Mouse (Mus musculus) lung, postnatal 0 days (tissue): ENCODE data around the gene Fzd7. TPM values are rescaled to one million over a fixed set of nuclear protein-coding genes. Genes with fewer than 3 reads are reported as not detected.

Experiments used
- ATAC-seq: fragments of 200-750 bp; cut with Nextera tagmentation; 2 replicates; pipeline ENCODE4 v1.8.0; 2017; ENCODE audit warnings: moderate library complexity
- DNase-seq: peaks from one replicate; pipeline ENCODE4 v3.0.0-alpha.2; 2016; ENCODE audit warnings: low spot score
- H3K27ac ChIP-seq: fragments of 300-500 bp; sonication (generic); 2 replicates; pipeline ENCODE4 v1.5.1; 2014; ENCODE audit warnings: antibody characterized with exemption, mild to moderate bottlenecking, low read length, mixed read lengths
- H3K27me3 ChIP-seq: fragments of 300-500 bp; sonication (generic); replicated peaks from 2 replicates; pipeline ENCODE4 v1.6.1; 2014; ENCODE audit warnings: low read length, mixed read lengths; ENCODE audit not compliant: insufficient read depth
- H3K36me3 ChIP-seq: fragments of 300-500 bp; sonication (generic); 2 replicates; pipeline ENCODE4 v1.6.1; 2014; ENCODE audit warnings: low read length, mixed read lengths; ENCODE audit not compliant: insufficient read depth
- H3K4me1 ChIP-seq: fragments of 300-500 bp; sonication (generic); 2 replicates; pipeline ENCODE4 v1.6.1; 2014; ENCODE audit warnings: antibody characterized with exemption, low read depth, low read length, mixed read lengths; ENCODE audit not compliant: insufficient read depth
- H3K4me2 ChIP-seq: fragments of 300-500 bp; sonication (generic); replicated peaks from 2 replicates; pipeline ENCODE4 v1.6.1; 2014; ENCODE audit warnings: low read depth, mild to moderate bottlenecking, low read length, moderate library complexity, mixed read lengths
- H3K4me3 ChIP-seq: fragments of 300-500 bp; sonication (generic); 2 replicates; pipeline ENCODE4 v1.5.1; 2014; ENCODE audit warnings: low read depth, low read length
- H3K9ac ChIP-seq: fragments of 300-500 bp; sonication (generic); replicated peaks from 2 replicates; pipeline ENCODE4 v1.6.1; 2014; ENCODE audit warnings: low read depth, mild to moderate bottlenecking
- H3K9me3 ChIP-seq: fragments of 300-500 bp; sonication (generic); 2 replicates; pipeline ENCODE4 v1.6.1; 2016; ENCODE audit warnings: low read length, mixed read lengths
- CTCF ChIP-seq: IDR thresholded peaks from 2 replicates; pipeline ENCODE4 v1.5.1; 2016; ENCODE audit warnings: antibody characterized with exemption, mild to moderate bottlenecking
- EP300 ChIP-seq: IDR thresholded peaks from 2 replicates; pipeline ENCODE4 v1.6.1; 2016; ENCODE audit warnings: antibody characterized with exemption, mild to moderate bottlenecking, control low read depth
- WGBS: fragments of 180-500 bp; shearing (Covaris S2); extraction: QIAGEN DNeasy Blood & Tissue Kit; methylation state at CpG from one replicate; pipeline ENCODE4 v1.1.7; 2014; 5-methylcytosine and 5-hydroxymethylcytosine counted together
- polyA plus RNA-seq: library from polyadenylated mRNA; unstranded; fragments of >200 nt; fragmentation: Nextera tagmentation; extraction: Ambion mirVana; gene quantifications from 2 replicates; pipeline ENCODE4 v1.2.1, GENCODE M21; 2015

Gene Fzd7
- polyA plus RNA-seq, 1 experiment from 2014 or later, result 7.1 TPM

- H3K27me3 ChIP-seq, result no peaks in the 10 kb centered on the region
- peaks cover 10% of the 10 kb centered on the region; the same call in 1 of the 2 replicates for H3K4me1 ChIP-seq
- no peaks in the 10 kb centered on the region for H3K9me3 ChIP-seq
- TF ChIP-seq EP300 (peak; percentile 63), CTCF (no peak)
- peak; percentile 91 for ATAC-seq
- H3K36me3 ChIP-seq, result no peaks in the 10 kb centered on the region
- peak within 1 kb of the TSS; percentile 87 for H3K27ac ChIP-seq
- WGBS, result 6% methylated on average over 25 of the region's 25 CpGs
- H3K9ac ChIP-seq, result no peak within 1 kb of the TSS
- DNase-seq, result peak; percentile 95
- peak within 1 kb of the TSS; percentile 57 for H3K4me2 ChIP-seq
- H3K4me3 ChIP-seq, result peak within 1 kb of the TSS; percentile 29; the same call in 1 of the 2 replicates
These were observed 34.0 kb downstream of the Fzd7 start, which contains the start of gene Gm973 for GRCm38 (mm10) chr1:59516026-59516917. TSS of gene Gm973 (plus strand) at chr1:59516264.

DNA sequence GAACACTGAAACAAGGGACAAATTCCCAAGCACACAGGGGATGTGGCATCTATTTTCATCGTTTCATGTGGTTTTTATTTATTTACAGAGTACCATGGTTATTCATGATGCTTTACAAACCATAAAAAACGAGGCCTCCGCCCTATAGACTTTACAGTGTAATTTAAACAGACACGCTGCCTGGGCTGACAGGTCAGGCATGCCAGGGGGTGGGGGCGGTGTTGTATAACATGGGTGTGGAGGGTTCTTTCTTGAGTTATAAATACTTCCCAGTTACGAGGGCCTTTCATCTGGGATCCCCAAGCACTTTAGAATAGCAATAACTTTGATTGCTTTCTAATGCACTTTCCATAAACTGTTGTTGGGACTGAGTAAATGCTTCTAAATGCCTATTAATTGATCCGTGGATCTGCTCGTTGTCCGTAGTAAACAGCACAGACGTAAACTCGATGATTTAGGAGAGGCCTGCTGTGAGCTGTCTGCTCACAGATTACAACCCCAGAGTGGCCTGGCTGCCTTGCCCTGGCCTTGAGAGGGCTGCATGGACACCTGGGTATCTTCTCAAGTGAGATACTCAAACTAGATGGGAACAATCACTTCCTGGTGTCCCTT lies 38.1 kb downstream of the Fzd7 start:
- H3K4me1 ChIP-seq, result peaks cover 12% of the 10 kb centered on the region; the same call in 1 of the 2 replicates
- H3K4me3 ChIP-seq, result no peak overlapping the region
- WGBS, result 32% methylated on average over 11 of the region's 11 CpGs

GRCm38 (mm10) chr1:59522456-59522855 lies 40.2 kb downstream of the Fzd7 start:
- Histone ChIP-seq H3K36me3 (no peaks in the 10 kb centered on the region), H3K4me2 (no peak overlapping the region), H3K4me1 (0 out of 2 replicates have a peak, but pooled peaks cover 2% of the 10 kb centered on the region), H3K27me3 (no peaks in the 10 kb centered on the region), H3K9me3 (no peaks in the 10 kb centered on the region), H3K9ac (no peak overlapping the region), H3K4me3 (no peak overlapping the region), H3K27ac (no peak overlapping the region)
- DNase-seq (no peak), ATAC-seq (no peak)
- TF ChIP-seq CTCF, result no peak
- 83% methylated on average over 1 of the region's 1 CpGs for WGBS

More for the DNA sequence above, 38.1 kb downstream of the Fzd7 start:
- no peak overlapping the region for H3K27ac ChIP-seq
- no peak overlapping the region for H3K9ac ChIP-seq
- no peak overlapping the region for H3K4me2 ChIP-seq
- ATAC-seq (no peak), DNase-seq (no peak)
- no peaks in the 10 kb centered on the region for H3K27me3 ChIP-seq
- H3K36me3 ChIP-seq, result no peaks in the 10 kb centered on the region
- TF ChIP-seq EP300 (no peak), CTCF (no peak)
- H3K9me3 ChIP-seq, result no peaks in the 10 kb centered on the region

DNA sequence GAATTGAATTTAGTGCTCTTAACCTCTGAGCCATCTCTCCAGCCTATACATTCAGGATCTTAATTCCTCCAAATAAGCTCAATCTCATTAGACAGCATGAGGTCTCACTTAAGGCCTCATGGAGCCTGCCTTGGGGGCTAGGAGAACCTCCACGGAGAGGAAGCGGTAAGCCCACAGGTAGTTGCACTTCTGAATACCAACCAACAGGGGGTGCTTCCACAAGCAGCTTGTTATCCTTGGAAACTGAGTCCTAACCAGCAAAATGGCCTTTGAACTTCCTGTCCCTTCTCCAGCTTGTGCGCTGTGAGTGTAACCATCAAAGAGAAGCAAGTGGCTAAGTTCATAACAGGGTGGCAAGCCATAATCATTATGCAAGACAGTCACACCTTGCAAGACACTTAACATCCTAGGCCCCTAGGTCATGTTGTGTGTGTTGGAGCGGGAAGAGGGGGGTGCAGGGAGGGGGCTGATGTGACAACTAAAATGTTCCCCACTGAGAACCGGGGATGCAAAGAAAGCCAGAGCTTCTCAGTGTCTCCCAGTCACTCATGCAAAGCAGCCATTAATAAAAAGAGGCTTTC lies 41.2 kb downstream of the Fzd7 start:
- Histone ChIP-seq H3K4me2 (no peak overlapping the region), H3K4me3 (no peak overlapping the region), H3K27me3 (no peaks in the 10 kb centered on the region), H3K4me1 (0 out of 2 replicates have a peak, but pooled peaks cover 2% of the 10 kb centered on the region), H3K9ac (no peak overlapping the region), H3K27ac (no peak overlapping the region), H3K9me3 (no peaks in the 10 kb centered on the region), H3K36me3 (no peaks in the 10 kb centered on the region)
- WGBS, result 75% methylated on average over 5 of the region's 5 CpGs
- DNase-seq (no peak), ATAC-seq (no peak)
- TF ChIP-seq CTCF, result peak; percentile 47
- no peak for TF ChIP-seq EP300

GRCm38 (mm10) chr1:59524071-59524470 lies 41.8 kb downstream of the Fzd7 start:
- H3K4me1 ChIP-seq, result 0 out of 2 replicates have a peak, but pooled peaks cover 2% of the 10 kb centered on the region
- DNase-seq (no peak), ATAC-seq (no peak)
- H3K36me3 ChIP-seq, result no peaks in the 10 kb centered on the region
- 80% methylated on average over 2 of the region's 2 CpGs for WGBS
- H3K4me3 ChIP-seq, result no peak overlapping the region
- H3K27ac ChIP-seq, result no peak overlapping the region
- TF ChIP-seq EP300 (no peak), CTCF (no peak)
- H3K27me3 ChIP-seq, result no peaks in the 10 kb centered on the region
- H3K4me2 ChIP-seq, result no peak overlapping the region
- H3K9me3 ChIP-seq, result no peaks in the 10 kb centered on the region
- no peak overlapping the region for H3K9ac ChIP-seq

DNA sequence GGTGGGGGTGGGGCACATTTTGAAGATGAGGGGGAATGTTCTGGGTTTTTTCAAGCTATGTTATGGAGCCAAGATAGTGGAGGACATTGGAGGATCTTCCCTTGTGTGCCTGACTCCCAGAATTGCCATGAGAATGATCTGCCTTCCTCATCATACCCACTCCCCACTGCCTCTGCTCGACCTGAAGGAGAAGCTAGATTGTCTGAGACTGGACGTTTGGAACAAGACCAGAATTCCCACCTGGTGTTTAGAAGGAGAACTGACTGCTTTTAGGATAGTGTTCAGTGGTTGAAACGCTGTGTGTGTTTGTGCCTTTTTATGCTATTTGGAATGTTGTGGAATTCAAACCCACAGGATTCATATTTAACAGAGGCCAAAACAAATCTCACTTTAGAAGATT lies 42.5 kb downstream of the Fzd7 start:
- no peak for DNase-seq
- 0 out of 2 replicates have a peak, but pooled peaks cover 2% of the 10 kb centered on the region for H3K4me1 ChIP-seq
- H3K27ac ChIP-seq, result no peak overlapping the region
- WGBS, result 43% methylated on average over 3 of the region's 3 CpGs
- no peaks in the 10 kb centered on the region for H3K9me3 ChIP-seq
- no peak for ATAC-seq
- no peak overlapping the region for H3K9ac ChIP-seq
- no peak overlapping the region for H3K4me2 ChIP-seq
- TF ChIP-seq CTCF (no peak; the same call in 1 of the 2 replicates), EP300 (no peak)
- H3K27me3 ChIP-seq, result no peaks in the 10 kb centered on the region
- no peak overlapping the region for H3K4me3 ChIP-seq
- no peaks in the 10 kb centered on the region for H3K36me3 ChIP-seq
